Mouse (Mus musculus) ES-E14 (cell line): Measurements from ENCODE around the gene Plekho1. TPM values are rescaled to one million over a fixed set of nuclear protein-coding genes. Genes with fewer than 3 reads are reported as not detected.

Experiments
- DNase-seq: peaks from one replicate; pipeline ENCODE4 v3.0.0-alpha.2; 2013; ENCODE audit warnings: low read depth, low spot score
- H3K27ac ChIP-seq: 2 replicates; pipeline ENCODE4 v1.5.1; 2012; ENCODE audit warnings: low read depth, mild to moderate bottlenecking, low read length, moderate library complexity, mixed read lengths; ENCODE audit not compliant: poor library complexity, insufficient read depth, severe bottlenecking
- H3K36me3 ChIP-seq: 2 replicates; pipeline ENCODE4 v1.6.1; 2012; ENCODE audit warnings: mild to moderate bottlenecking, low read length, moderate library complexity, mixed read lengths; ENCODE audit not compliant: control insufficient read depth, poor library complexity, insufficient read depth, severe bottlenecking
- H3K4me1 ChIP-seq, 2 experiments: fragments of 150-350 bp in 1 of 2; sonication (generic) in 1 of 2; 2 replicates each; pipeline ENCODE4 v1.6.1; 2012; ENCODE audit warnings: low read length in 2 of 2, mild to moderate bottlenecking in 1 of 2, mixed read lengths in 1 of 2; ENCODE audit not compliant: control insufficient read depth in 2 of 2, insufficient read depth in 2 of 2, poor library complexity in 1 of 2
- H3K4me3 ChIP-seq, 2 experiments: fragments of 150-350 bp in 1 of 2; sonication (generic) in 1 of 2; 2 replicates each; pipeline ENCODE4 v1.5.1; 2012; ENCODE audit warnings: low read length in 2 of 2, low read depth in 1 of 2, mild to moderate bottlenecking in 1 of 2, mixed read lengths in 1 of 2; ENCODE audit not compliant: insufficient read depth in 1 of 2, poor library complexity in 1 of 2, severe bottlenecking in 1 of 2
- H3K9ac ChIP-seq: 2 replicates; pipeline ENCODE4 v1.6.1; 2012; ENCODE audit warnings: low read depth, mild to moderate bottlenecking, low read length, mixed read lengths; ENCODE audit not compliant: poor library complexity, insufficient read depth, severe bottlenecking
- H3K9me3 ChIP-seq: fragments of 150-350 bp; sonication (generic); 2 replicates; pipeline ENCODE4 v1.6.1; 2012; ENCODE audit warnings: low read depth, mild to moderate bottlenecking, low read length; ENCODE audit not compliant: control insufficient read depth, insufficient read depth
- CHD2 ChIP-seq: IDR thresholded peaks from 2 replicates; pipeline ENCODE4 v1.6.1; 2014; ENCODE audit warnings: mild to moderate bottlenecking, low read depth, low read length, inconsistent platforms
- HCFC1 ChIP-seq: IDR thresholded peaks from 2 replicates; pipeline ENCODE4 v1.6.1; 2012; ENCODE audit warnings: low read length, inconsistent platforms, borderline replicate concordance; ENCODE audit not compliant: insufficient read depth
- MAFK ChIP-seq: IDR thresholded peaks from 2 replicates; pipeline ENCODE4 v1.6.1; 2014; ENCODE audit warnings: mild to moderate bottlenecking, low read depth, low read length, inconsistent platforms; ENCODE audit not compliant: insufficient read depth
- ZC3H11A ChIP-seq: IDR thresholded peaks from 2 replicates; pipeline ENCODE4 v1.6.1; 2012; ENCODE audit warnings: low read depth, mild to moderate bottlenecking, inconsistent platforms, low read length, borderline replicate concordance
- ZNF384 ChIP-seq: IDR thresholded peaks from 2 replicates; pipeline ENCODE4 v1.6.1; 2012; ENCODE audit warnings: low read depth, low read length, inconsistent platforms
- in situ Hi-C, 2 experiments: fragments of 600-800 bp; cut with MboI; formaldehyde crosslinking; loops; one replicate each; pipeline ENCODE4 v1.15.1; 2025; ENCODE audit warnings: low sequenced_read_pairs in 2 of 2, inconsistent platforms in 1 of 2; ENCODE audit not compliant: unreplicated experiment in 2 of 2
- total RNA-seq: library from RNA; depleted of rRNA; stranded (reverse); fragments of 300-350 nt; gene quantifications from 2 replicates; pipeline ENCODE4 v1.2.3, GENCODE M21; 2012

The Plekho1 gene
- total RNA-seq, 1 experiment = 19.6 TPM

GRCm38 (mm10) chr3:96032652-96033017 lies 36.8 kb upstream of the Plekho1 start:
- in situ Hi-C loops = no loop called here
- DNase-seq = no peak
- Histone ChIP-seq H3K9ac (no peak overlapping the region), H3K36me3 (no peaks in the 10 kb centered on the region), H3K27ac (no peak overlapping the region), H3K4me3 (no peak overlapping the region), H3K4me1 (no peaks in the 10 kb centered on the region; a peak in 1 of 4 replicates), H3K9me3 (no peaks in the 10 kb centered on the region)
- TF ChIP-seq ZC3H11A = no peak
- no peak for TF ChIP-seq HCFC1
- no peak for TF ChIP-seq MAFK
- no peak for TF ChIP-seq CHD2
- TF ChIP-seq ZNF384 = no peak

- no peak overlapping the region for H3K4me3 ChIP-seq
- DNase-seq = no peak
- H3K9ac ChIP-seq = no peak overlapping the region
- no peak overlapping the region for H3K27ac ChIP-seq
- in situ Hi-C loops = no loop called here
- H3K4me1 ChIP-seq = no peaks in the 10 kb centered on the region; a peak in 1 of 4 replicates
- H3K9me3 ChIP-seq = no peaks in the 10 kb centered on the region
- H3K36me3 ChIP-seq = no peaks in the 10 kb centered on the region
- TF ChIP-seq MAFK = no peak
- no peak for TF ChIP-seq ZNF384
- no peak for TF ChIP-seq CHD2
- TF ChIP-seq HCFC1 = no peak
- no peak for TF ChIP-seq ZC3H11A
Measured at GRCm38 (mm10) chr3:96031991-96032651, 36.3 kb upstream of the Plekho1 start.

GRCm38 (mm10) chr3:96029766-96030165 lies 34.0 kb upstream of the Plekho1 start:
- no peak for DNase-seq
- TF ChIP-seq ZNF384 = no peak

GRCm38 (mm10) chr3:96029336-96029735 lies 33.5 kb upstream of the Plekho1 start:
- Histone ChIP-seq H3K9ac (no peak overlapping the region), H3K4me1 (no peaks in the 10 kb centered on the region; a peak in 1 of 4 replicates), H3K36me3 (no peaks in the 10 kb centered on the region), H3K27ac (no peak overlapping the region), H3K4me3 (no peak overlapping the region), H3K9me3 (no peaks in the 10 kb centered on the region)
- no peak for TF ChIP-seq ZC3H11A
- no peak for TF ChIP-seq ZNF384
- TF ChIP-seq CHD2 = no peak
- TF ChIP-seq MAFK = no peak
- TF ChIP-seq HCFC1 = no peak
- DNase-seq = no peak
- in situ Hi-C loops = no loop called here

More at GRCm38 (mm10) chr3:96029766-96030165, 34.0 kb upstream of the Plekho1 start:
- Histone ChIP-seq H3K36me3 (no peaks in the 10 kb centered on the region), H3K9me3 (no peaks in the 10 kb centered on the region), H3K9ac (no peak overlapping the region), H3K4me3 (no peak overlapping the region), H3K4me1 (no peaks in the 10 kb centered on the region; a peak in 1 of 4 replicates), H3K27ac (no peak overlapping the region)
- in situ Hi-C loops = no loop called here

GRCm38 (mm10) chr3:96027875-96028274 lies 32.1 kb upstream of the Plekho1 start:
- Histone ChIP-seq H3K4me3 (no peak overlapping the region), H3K27ac (no peak overlapping the region), H3K4me1 (no peaks in the 10 kb centered on the region), H3K9ac (no peak overlapping the region), H3K9me3 (no peaks in the 10 kb centered on the region), H3K36me3 (no peaks in the 10 kb centered on the region)
- in situ Hi-C loops = no loop called here
- no peak for DNase-seq
- TF ChIP-seq ZNF384 (no peak), CHD2 (no peak), ZC3H11A (no peak), MAFK (no peak)
